Mouse (Mus musculus): Measurements from ENCODE around the gene Slc25a4.

DNA sequence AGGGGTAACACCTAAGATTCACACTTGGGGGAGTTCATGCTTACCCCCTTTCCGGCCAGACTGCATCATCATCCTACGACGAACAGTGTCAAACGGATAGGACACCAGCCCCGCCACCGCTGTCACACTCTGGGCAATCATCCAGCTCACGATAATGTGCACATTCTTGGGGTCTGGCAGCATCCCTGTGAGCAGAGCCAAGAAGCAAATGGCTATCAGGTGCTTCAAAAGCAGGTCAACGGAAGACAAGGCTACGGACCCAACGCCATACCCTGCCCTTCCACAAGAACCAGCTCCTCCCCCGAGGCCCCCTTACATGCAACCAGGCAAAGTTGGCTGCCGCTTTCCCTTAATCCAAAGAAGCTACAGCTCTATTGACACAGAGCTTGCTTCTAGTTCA is 2.7 kb downstream of the Slc25a4 start:
- TF ChIP-seq CTCF (IDR thresholded peaks at IDR 0.05; ENCODE audit: extremely low read depth, insufficient read depth, insufficient read length, insufficient replicate concordance), result no peak
- TF ChIP-seq POLR2A (IDR thresholded peaks at IDR 0.05; ENCODE audit: low read depth, low read length), result no peak

All from spleen, adult 2 months (tissue).